Mouse (Mus musculus): Measurements from ENCODE around the gene Ppp2r3c. TPM values are rescaled to one million over a fixed set of nuclear protein-coding genes. Genes with fewer than 3 reads are reported as not detected.

Gene Ppp2r3c
- 16.7 TPM for polyA plus RNA-seq (2014; fragmentation: Illumina TruSeq; extraction: RNeasy Lipid Tissue Mini Kit (QIAGEN cat#74804); ENCODE audit: low read depth, low replicate concordance)

DNA sequence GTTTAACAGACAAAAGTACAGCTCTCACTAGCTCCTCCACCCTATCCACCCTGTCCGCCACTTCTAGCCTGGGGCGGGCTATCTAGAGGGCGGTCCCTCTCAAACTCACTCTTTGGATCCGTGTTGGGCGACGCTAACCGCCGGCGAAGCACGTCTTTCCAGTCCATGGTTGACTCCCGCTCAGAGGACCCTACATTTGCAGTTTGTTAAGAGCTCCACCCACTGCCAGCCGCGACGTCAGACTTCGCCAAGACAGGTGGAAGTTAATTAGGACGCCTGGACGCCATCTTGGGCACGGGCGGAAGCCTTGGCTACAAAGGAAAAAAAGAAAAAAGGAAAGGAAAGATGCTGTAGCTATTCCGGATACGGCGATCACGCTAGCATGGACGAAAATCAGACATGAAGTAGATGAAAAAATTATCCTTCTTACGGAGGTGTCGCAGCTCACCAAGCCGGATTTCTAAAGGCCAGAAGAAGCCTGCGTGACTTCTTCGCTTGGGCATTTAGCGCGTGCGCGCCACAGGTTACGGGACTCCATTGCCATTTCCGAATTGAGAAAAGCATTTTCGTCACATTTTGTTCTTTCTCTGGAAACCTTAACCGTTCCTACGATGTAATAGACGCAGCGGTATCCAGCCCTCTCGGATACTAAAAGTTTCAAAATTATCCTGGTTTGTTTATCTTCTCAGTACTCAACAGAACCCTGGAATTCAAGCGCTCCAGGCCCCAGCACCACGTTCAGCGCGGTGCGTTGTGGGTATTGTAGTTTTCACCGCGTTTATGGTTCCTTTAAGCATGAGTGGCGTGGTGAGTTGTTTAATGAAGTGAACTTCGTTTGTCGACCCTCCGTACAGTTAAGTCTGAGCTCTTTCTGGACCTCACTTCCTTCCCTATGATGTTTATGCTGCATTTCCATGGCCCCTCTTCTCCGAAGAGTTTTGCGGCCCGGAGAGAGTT, at the start of gene Ppp2r3c:
Ppp2r3c (minus strand) TSS at position 514 of the 957 bp plus-strand sequence.

DNA sequence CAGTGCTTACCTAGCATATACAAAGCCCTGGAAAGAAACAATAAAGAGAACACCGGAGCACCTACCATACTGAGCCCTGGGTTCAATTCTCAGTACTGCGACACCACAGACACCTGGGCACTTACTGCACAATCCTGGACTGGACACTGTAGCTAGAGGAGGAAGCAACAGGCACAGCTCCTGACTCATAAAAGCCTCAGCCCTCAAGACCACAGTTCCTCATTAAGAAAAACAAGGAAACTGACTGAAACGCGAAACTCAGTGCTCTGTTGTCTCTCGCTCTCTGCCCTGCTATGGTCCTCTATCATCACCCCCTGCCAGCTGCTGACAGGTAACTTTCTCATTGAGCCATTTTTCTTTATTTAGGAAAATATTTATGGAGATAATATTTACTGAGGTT, 3.5 kb downstream of the Ppp2r3c start, which contains the start of gene 1110008L16Rik:
1110008L16Rik (plus strand) TSS at position 242 of the 400 bp plus-strand sequence.

GRCm38 (mm10) chr12:55229626-55230519, 72.9 kb downstream of the Ppp2r3c start, which contains the start of gene Srp54c:
Srp54c (plus strand) TSS chr12:55230168.

Other genes with a start within 250 kb of the Ppp2r3c start
- gene 2700097O09Rik, start 222.9 kb downstream of the Ppp2r3c start, polyA plus RNA-seq (2014; fragmentation: Illumina TruSeq; extraction: RNeasy Lipid Tissue Mini Kit (QIAGEN cat#74804); ENCODE audit: low read depth, low replicate concordance) = 21.1 TPM
- gene Srp54a, start 222.7 kb downstream of the Ppp2r3c start, polyA plus RNA-seq (2014; fragmentation: Illumina TruSeq; extraction: RNeasy Lipid Tissue Mini Kit (QIAGEN cat#74804); ENCODE audit: low read depth, low replicate concordance) = 309 TPM
- gene Fam177a, start 178.5 kb downstream of the Ppp2r3c start, polyA plus RNA-seq (2014; fragmentation: Illumina TruSeq; extraction: RNeasy Lipid Tissue Mini Kit (QIAGEN cat#74804); ENCODE audit: low read depth, low replicate concordance) = not detected
- gene Srp54b, start 147.9 kb downstream of the Ppp2r3c start, polyA plus RNA-seq (2014; fragmentation: Illumina TruSeq; extraction: RNeasy Lipid Tissue Mini Kit (QIAGEN cat#74804); ENCODE audit: low read depth, low replicate concordance) = 2.1 TPM
- 4.6 TPM for gene 1700047I17Rik2, start 103.4 kb downstream of the Ppp2r3c start, polyA plus RNA-seq (2014; fragmentation: Illumina TruSeq; extraction: RNeasy Lipid Tissue Mini Kit (QIAGEN cat#74804); ENCODE audit: low read depth, low replicate concordance)
- 101 TPM for gene Srp54c, start 72.8 kb downstream of the Ppp2r3c start, polyA plus RNA-seq (2014; fragmentation: Illumina TruSeq; extraction: RNeasy Lipid Tissue Mini Kit (QIAGEN cat#74804); ENCODE audit: low read depth, low replicate concordance)
- gene 1110008L16Rik, start 3.4 kb downstream of the Ppp2r3c start, polyA plus RNA-seq (2014; fragmentation: Illumina TruSeq; extraction: RNeasy Lipid Tissue Mini Kit (QIAGEN cat#74804); ENCODE audit: low read depth, low replicate concordance) = 18.7 TPM
- gene Psma6, start 81.2 kb upstream of the Ppp2r3c start, polyA plus RNA-seq (2014; fragmentation: Illumina TruSeq; extraction: RNeasy Lipid Tissue Mini Kit (QIAGEN cat#74804); ENCODE audit: low read depth, low replicate concordance) = 277 TPM
- gene Nfkbia, start 189.6 kb upstream of the Ppp2r3c start, polyA plus RNA-seq (2014; fragmentation: Illumina TruSeq; extraction: RNeasy Lipid Tissue Mini Kit (QIAGEN cat#74804); ENCODE audit: low read depth, low replicate concordance) = 19.6 TPM

Measured in liver, adult 10 weeks (tissue).